Mouse (Mus musculus) stomach, postnatal 0 days (tissue): ENCODE results near the gene Hmgb4.

ENCODE experiments used
- CTCF ChIP-seq: IDR thresholded peaks from 2 replicates; pipeline ENCODE4 v1.5.1; 2016; ENCODE audit warnings: antibody characterized with exemption, low read depth, mild to moderate bottlenecking, moderate library complexity
- EP300 ChIP-seq: optimal IDR thresholded peaks from 2 replicates; pipeline ENCODE3; 2016; ENCODE audit warnings: antibody characterized with exemption

- no peak for TF ChIP-seq CTCF
- no peak for TF ChIP-seq EP300
These were observed 14.8 kb upstream of the Hmgb4 start for GRCm38 (mm10) chr4:128275586-128275985.
